Mouse (Mus musculus) heart, postnatal 0 days (tissue): Measurements from ENCODE around the gene Cntn5. TPM values are rescaled to one million over a fixed set of nuclear protein-coding genes. Genes with fewer than 3 reads are reported as not detected.

ENCODE experiments used
- ATAC-seq: fragments of 200-750 bp; cut with Nextera tagmentation; 2 replicates; pipeline ENCODE4 v1.8.0; 2017; ENCODE audit warnings: low read depth, moderate number of reproducible peaks, moderate library complexity; ENCODE audit not compliant: insufficient read depth
- DNase-seq: peaks from one replicate; pipeline ENCODE4 v3.0.0-alpha.2; 2016; ENCODE audit warnings: low spot score
- H3K27ac ChIP-seq: fragments of 300-500 bp; sonication (generic); 2 replicates; pipeline ENCODE4 v1.5.1; 2014; ENCODE audit warnings: low read depth, mild to moderate bottlenecking
- H3K27me3 ChIP-seq: fragments of 300-500 bp; sonication (generic); 2 replicates; pipeline ENCODE4 v1.6.1; 2014; ENCODE audit warnings: low read length, mixed read lengths; ENCODE audit not compliant: control insufficient read depth, insufficient read depth
- H3K36me3 ChIP-seq: fragments of 300-500 bp; sonication (generic); replicated peaks from 2 replicates; pipeline ENCODE4 v1.6.1; 2014; ENCODE audit warnings: low read length, mixed read lengths; ENCODE audit not compliant: control insufficient read depth, insufficient read depth
- H3K4me1 ChIP-seq: fragments of 300-500 bp; sonication (generic); 2 replicates; pipeline ENCODE4 v1.6.1; 2014; ENCODE audit warnings: antibody characterized with exemption; ENCODE audit not compliant: control insufficient read depth, insufficient read depth
- H3K4me2 ChIP-seq: fragments of 300-500 bp; sonication (generic); 2 replicates; pipeline ENCODE4 v1.6.1; 2014; ENCODE audit warnings: low read depth, mild to moderate bottlenecking, low read length, moderate library complexity
- H3K4me3 ChIP-seq: fragments of 300-500 bp; sonication (generic); 2 replicates; pipeline ENCODE4 v1.5.1; 2014; ENCODE audit warnings: low read depth, low read length
- H3K9ac ChIP-seq: fragments of 300-500 bp; sonication (generic); replicated peaks from 2 replicates; pipeline ENCODE4 v1.6.1; 2014; ENCODE audit warnings: low read depth, low read length, mixed read lengths
- H3K9me3 ChIP-seq: fragments of 300-500 bp; sonication (generic); replicated peaks from 2 replicates; pipeline ENCODE4 v1.6.1; 2016; ENCODE audit warnings: low read length; ENCODE audit not compliant: control insufficient read depth
- CTCF ChIP-seq: IDR thresholded peaks from 2 replicates; pipeline ENCODE4 v1.5.1; 2016; ENCODE audit warnings: antibody characterized with exemption, control low read depth, low read depth
- EP300 ChIP-seq: IDR thresholded peaks from 2 replicates; pipeline ENCODE4 v1.6.1; 2016; ENCODE audit warnings: antibody characterized with exemption, low read depth
- WGBS: fragments of 180-500 bp; shearing (Covaris S2); extraction: QIAGEN DNeasy Blood & Tissue Kit; methylation state at CpG from one replicate; pipeline ENCODE4 v1.1.7; 2014; 5-methylcytosine and 5-hydroxymethylcytosine counted together
- polyA plus RNA-seq: library from polyadenylated mRNA; unstranded; fragments of >200 nt; fragmentation: Nextera tagmentation; extraction: Ambion mirVana; gene quantifications from 2 replicates; pipeline ENCODE4 v1.2.1, GENCODE M21; 2015
- total RNA-seq: library from RNA; depleted of rRNA; stranded (reverse); fragments of >200 nt; gene quantifications from 2 replicates; pipeline ENCODE4 v1.2.3, GENCODE M21; 2014; ENCODE audit warnings: low replicate concordance

The Cntn5 gene
- total and polyA plus RNA-seq, 2 experiments from 2014 or later, result 0.07 to 0.19 TPM

GRCm38 (mm10) chr9:9783680-9784079 is 1120.9 kb downstream of the Cntn5 start:
- Histone ChIP-seq H3K36me3 (no peaks in the 10 kb centered on the region), H3K27ac (no peak overlapping the region), H3K4me3 (no peak overlapping the region), H3K9ac (no peak overlapping the region), H3K27me3 (no peaks in the 10 kb centered on the region), H3K4me1 (no peaks in the 10 kb centered on the region; the same call in 1 of the 2 replicates), H3K4me2 (no peak overlapping the region), H3K9me3 (no peaks in the 10 kb centered on the region)
- ATAC-seq, result no peak
- TF ChIP-seq CTCF (peak; percentile 29; the same call in 1 of the 2 replicates), EP300 (no peak)
- WGBS, result 47% methylated on average over 3 of the region's 3 CpGs
- DNase-seq, result no peak

DNA sequence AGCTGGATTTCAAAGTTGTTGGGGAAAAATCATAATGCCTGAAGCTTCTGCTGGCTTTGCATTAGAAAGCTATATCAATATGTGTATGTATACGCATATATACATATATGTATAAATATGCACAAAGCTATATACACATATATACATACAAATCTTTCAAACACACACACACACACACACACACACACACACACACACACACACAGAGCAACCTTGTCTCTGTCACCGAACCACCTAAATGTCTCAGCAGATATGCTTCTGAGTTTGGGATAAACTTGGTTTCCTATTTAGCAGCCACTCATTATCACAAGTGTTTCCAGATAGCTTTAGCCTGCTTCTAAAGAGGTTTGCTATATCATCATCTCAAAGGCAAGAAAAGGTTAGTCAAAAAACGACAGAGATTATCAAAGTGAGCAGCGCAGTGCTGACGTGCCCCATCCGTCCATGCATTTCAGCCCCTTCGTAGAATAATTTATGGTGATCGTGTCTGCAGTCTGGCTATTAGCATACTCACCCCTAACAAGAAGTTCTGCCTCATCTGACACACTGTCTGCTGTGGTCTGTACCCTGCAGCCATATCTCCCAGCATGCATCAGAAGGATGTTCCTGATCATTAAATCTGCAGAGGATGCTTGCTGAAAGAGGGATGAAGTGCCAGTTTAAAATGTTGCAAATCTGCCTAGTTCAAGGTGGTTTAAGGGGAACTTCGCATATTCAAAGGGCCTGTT is 1123.3 kb downstream of the Cntn5 start:
- no peak overlapping the region for H3K27ac ChIP-seq
- H3K4me2 ChIP-seq, result no peak overlapping the region
- TF ChIP-seq CTCF, result no peak
- no peak for TF ChIP-seq EP300
- no peaks in the 10 kb centered on the region for H3K36me3 ChIP-seq
- ATAC-seq, result no peak
- no peaks in the 10 kb centered on the region for H3K9me3 ChIP-seq
- no peak overlapping the region for H3K9ac ChIP-seq
- H3K4me1 ChIP-seq, result no peaks in the 10 kb centered on the region; the same call in 1 of the 2 replicates
- no peaks in the 10 kb centered on the region for H3K27me3 ChIP-seq
- no peak overlapping the region for H3K4me3 ChIP-seq
- no peak for DNase-seq
- 46% methylated on average over 9 of the region's 9 CpGs for WGBS

DNA sequence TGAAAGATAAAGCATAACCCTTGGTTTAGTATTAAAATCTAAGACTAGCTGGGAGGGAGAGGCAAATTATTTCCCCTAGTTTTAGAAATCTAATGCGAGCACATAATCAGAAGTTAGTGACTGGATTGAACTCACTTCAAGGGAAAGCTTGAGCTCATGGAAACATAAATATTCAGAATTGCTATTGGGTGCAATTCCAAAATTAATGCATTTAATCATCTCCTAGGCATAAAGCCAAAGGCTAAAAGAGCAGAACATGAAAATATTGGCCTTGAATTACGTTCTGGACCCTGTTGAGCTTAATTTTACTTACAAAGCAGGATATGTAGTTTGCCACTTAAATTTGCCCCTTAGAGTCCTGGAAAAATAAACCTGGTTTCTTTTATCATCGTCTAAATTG is 1124.9 kb downstream of the Cntn5 start:
- Histone ChIP-seq H3K36me3 (no peaks in the 10 kb centered on the region), H3K4me1 (no peaks in the 10 kb centered on the region; the same call in 1 of the 2 replicates), H3K4me3 (no peak overlapping the region), H3K9ac (no peak overlapping the region), H3K4me2 (no peak overlapping the region), H3K27me3 (no peaks in the 10 kb centered on the region), H3K9me3 (no peaks in the 10 kb centered on the region), H3K27ac (no peak overlapping the region)
- TF ChIP-seq EP300, result no peak
- no peak for TF ChIP-seq CTCF
- 65% methylated on average over 3 of the region's 3 CpGs for WGBS
- ATAC-seq (no peak), DNase-seq (no peak)

- DNase-seq, result no peak
- Histone ChIP-seq H3K4me3 (no peak overlapping the region), H3K4me2 (no peak overlapping the region), H3K27me3 (no peaks in the 10 kb centered on the region), H3K36me3 (no peaks in the 10 kb centered on the region), H3K9me3 (no peaks in the 10 kb centered on the region), H3K9ac (no peak overlapping the region), H3K27ac (no peak overlapping the region), H3K4me1 (no peaks in the 10 kb centered on the region)
- no peak for ATAC-seq
- WGBS, result 63% methylated on average over 2 of the region's 2 CpGs
- TF ChIP-seq CTCF (no peak), EP300 (no peak)
Measured at GRCm38 (mm10) chr9:9770777-9771176, 1133.8 kb downstream of the Cntn5 start.

GRCm38 (mm10) chr9:9769659-9770058 is 1134.9 kb downstream of the Cntn5 start:
- no peaks in the 10 kb centered on the region for H3K27me3 ChIP-seq
- no peaks in the 10 kb centered on the region for H3K4me1 ChIP-seq
- H3K27ac ChIP-seq, result no peak overlapping the region
- TF ChIP-seq CTCF, result no peak
- DNase-seq (no peak), ATAC-seq (no peak)
- no peak overlapping the region for H3K4me3 ChIP-seq
- no peak overlapping the region for H3K4me2 ChIP-seq
- H3K36me3 ChIP-seq, result no peaks in the 10 kb centered on the region
- no peak overlapping the region for H3K9ac ChIP-seq
- H3K9me3 ChIP-seq, result no peaks in the 10 kb centered on the region

GRCm38 (mm10) chr9:9718145-9718544 is 1186.4 kb downstream of the Cntn5 start:
- H3K4me3 ChIP-seq, result no peak overlapping the region
- H3K27ac ChIP-seq, result no peak overlapping the region
- TF ChIP-seq EP300 (no peak), CTCF (no peak)
- no peaks in the 10 kb centered on the region for H3K4me1 ChIP-seq
- WGBS, result 50% methylated on average over 1 of the region's 1 CpGs
- no peak overlapping the region for H3K9ac ChIP-seq
- no peak for ATAC-seq
- no peaks in the 10 kb centered on the region for H3K9me3 ChIP-seq
- no peak overlapping the region for H3K4me2 ChIP-seq
- H3K27me3 ChIP-seq, result no peaks in the 10 kb centered on the region
- DNase-seq, result no peak
- no peaks in the 10 kb centered on the region for H3K36me3 ChIP-seq
